Mouse (Mus musculus) embryo, embryonic 9.5 days (tissue): ENCODE data around the gene Noc4l.

Experiments
- DNase-seq: peaks from one replicate; pipeline ENCODE4 v3.0.0-alpha.2; 2017; ENCODE audit errors: extremely low spot score

Gene Noc4l

GRCm38 (mm10) chr5:110652719-110653648, at the start of gene Noc4l, which contains the start of gene Ddx51:
TSS of gene Noc4l (minus strand) at chr5:110653417.
TSS of gene Ddx51 (plus strand) at chr5:110653451.
- peak; percentile 94 for DNase-seq

GRCm38 (mm10) chr5:110698617-110699016, 45.4 kb upstream of the Noc4l start:
- DNase-seq, result no peak

GRCm38 (mm10) chr5:110682041-110682440, 28.8 kb upstream of the Noc4l start:
- DNase-seq, result no peak

GRCm38 (mm10) chr5:110665486-110666121, 12.4 kb upstream of the Noc4l start:
- DNase-seq, result no peak

- DNase-seq, result no peak
These were observed 11.6 kb upstream of the Noc4l start for GRCm38 (mm10) chr5:110664750-110665269.

- DNase-seq, result no peak
These were observed 10.8 kb upstream of the Noc4l start for GRCm38 (mm10) chr5:110664041-110664440.

- DNase-seq, result no peak
These were observed 6.5 kb upstream of the Noc4l start for GRCm38 (mm10) chr5:110659682-110660081.

GRCm38 (mm10) chr5:110653686-110654085, 469 bp upstream of the Noc4l start:
- no peak for DNase-seq

- DNase-seq, result no peak
These were observed 6.8 kb downstream of the Noc4l start for GRCm38 (mm10) chr5:110646377-110646776.

- DNase-seq, result peak; percentile 77
These were observed 13.8 kb downstream of the Noc4l start for GRCm38 (mm10) chr5:110639459-110639858.

- DNase-seq, result no peak
These were observed 14.7 kb downstream of the Noc4l start for GRCm38 (mm10) chr5:110638306-110639074.

- peak; percentile 22 for DNase-seq
These were observed 17.1 kb downstream of the Noc4l start for GRCm38 (mm10) chr5:110635951-110636707.

GRCm38 (mm10) chr5:110629525-110630120, 23.6 kb downstream of the Noc4l start:
- DNase-seq, result no peak

- DNase-seq, result no peak
These were observed 25.1 kb downstream of the Noc4l start for GRCm38 (mm10) chr5:110628156-110628555.

GRCm38 (mm10) chr5:110627351-110627750, 25.9 kb downstream of the Noc4l start:
- DNase-seq, result no peak

- no peak for DNase-seq
These were observed 28.9 kb downstream of the Noc4l start for GRCm38 (mm10) chr5:110624319-110624718.

- DNase-seq, result no peak
These were observed 34.0 kb downstream of the Noc4l start for GRCm38 (mm10) chr5:110619226-110619625.

GRCm38 (mm10) chr5:110611435-110612158, 41.6 kb downstream of the Noc4l start:
- DNase-seq, result no peak

GRCm38 (mm10) chr5:110610484-110610883, 42.7 kb downstream of the Noc4l start:
- no peak for DNase-seq

- no peak for DNase-seq
These were observed 43.3 kb downstream of the Noc4l start for GRCm38 (mm10) chr5:110609868-110610267.
